Mouse (Mus musculus) liver, postnatal 0 days (tissue): ENCODE data around the gene Pawr.

Experiments
- CTCF ChIP-seq: sonication (generic); IDR thresholded peaks from 2 replicates; pipeline ENCODE4 v1.5.1; 2016; ENCODE audit warnings: antibody characterized with exemption, low read depth
- EP300 ChIP-seq: IDR thresholded peaks from 2 replicates; pipeline ENCODE4 v1.6.1; 2016; ENCODE audit warnings: antibody characterized with exemption, low read depth, mild to moderate bottlenecking

- no peak for TF ChIP-seq CTCF
- no peak for TF ChIP-seq EP300
These were observed 125.1 kb downstream of the Pawr start for GRCm38 (mm10) chr10:108457054-108457453.
